Mouse (Mus musculus): ENCODE measurements around the gene Catsperg1.
"Not testable (repeated sequence)": the region's sequence is repeated elsewhere in the genome, so short reads cannot be mapped to it uniquely, and the experiment has no call there.

Gene Catsperg1

DNA sequence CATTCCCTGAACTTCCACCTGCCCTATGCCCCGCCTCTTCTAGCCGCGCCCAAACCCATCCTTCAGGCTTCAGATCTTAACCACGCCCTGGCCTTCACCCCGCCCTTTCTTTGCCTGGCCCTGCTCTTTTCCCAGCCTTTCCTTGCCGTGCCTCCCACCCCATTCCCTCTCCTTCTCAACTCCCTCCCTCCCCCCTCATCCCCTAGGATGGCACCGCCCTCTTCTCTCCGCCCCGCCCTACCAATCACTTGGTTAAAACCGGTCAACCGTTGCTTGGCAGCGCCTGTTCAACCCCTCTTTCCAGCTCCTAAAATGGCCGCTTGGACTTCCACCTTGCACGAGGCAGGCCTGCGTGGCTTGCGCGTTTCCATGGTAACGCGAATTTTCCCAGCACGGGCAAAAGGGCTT, at the start of gene Catsperg1:
Gene Catsperg1 (minus strand): TSS at position 361 of the 408 bp plus-strand sequence.
- no peak for DNase-seq (ENCODE audit: low read depth, low spot score)

DNA sequence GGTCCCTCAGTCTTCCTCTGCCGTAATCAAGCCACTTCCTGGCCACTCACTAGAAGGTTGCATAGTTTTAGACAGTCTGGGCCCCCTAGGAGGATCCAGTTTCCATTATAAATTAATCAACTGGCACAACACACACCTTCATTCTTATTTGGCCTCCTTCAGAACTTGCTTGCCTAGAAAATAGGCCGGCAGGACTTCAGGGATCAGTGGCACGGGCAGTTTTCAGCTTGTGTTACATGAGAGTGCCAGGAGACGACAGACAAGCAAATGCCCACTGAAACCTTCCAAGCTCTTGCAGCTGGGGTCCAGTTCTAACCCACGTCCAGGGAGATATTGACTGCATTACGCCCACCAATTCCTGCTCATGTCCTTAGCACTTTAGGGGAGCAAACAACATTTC, 48.3 kb upstream of the Catsperg1 start:
- DNase-seq (ENCODE audit: low read depth, low spot score), result no peak

DNA sequence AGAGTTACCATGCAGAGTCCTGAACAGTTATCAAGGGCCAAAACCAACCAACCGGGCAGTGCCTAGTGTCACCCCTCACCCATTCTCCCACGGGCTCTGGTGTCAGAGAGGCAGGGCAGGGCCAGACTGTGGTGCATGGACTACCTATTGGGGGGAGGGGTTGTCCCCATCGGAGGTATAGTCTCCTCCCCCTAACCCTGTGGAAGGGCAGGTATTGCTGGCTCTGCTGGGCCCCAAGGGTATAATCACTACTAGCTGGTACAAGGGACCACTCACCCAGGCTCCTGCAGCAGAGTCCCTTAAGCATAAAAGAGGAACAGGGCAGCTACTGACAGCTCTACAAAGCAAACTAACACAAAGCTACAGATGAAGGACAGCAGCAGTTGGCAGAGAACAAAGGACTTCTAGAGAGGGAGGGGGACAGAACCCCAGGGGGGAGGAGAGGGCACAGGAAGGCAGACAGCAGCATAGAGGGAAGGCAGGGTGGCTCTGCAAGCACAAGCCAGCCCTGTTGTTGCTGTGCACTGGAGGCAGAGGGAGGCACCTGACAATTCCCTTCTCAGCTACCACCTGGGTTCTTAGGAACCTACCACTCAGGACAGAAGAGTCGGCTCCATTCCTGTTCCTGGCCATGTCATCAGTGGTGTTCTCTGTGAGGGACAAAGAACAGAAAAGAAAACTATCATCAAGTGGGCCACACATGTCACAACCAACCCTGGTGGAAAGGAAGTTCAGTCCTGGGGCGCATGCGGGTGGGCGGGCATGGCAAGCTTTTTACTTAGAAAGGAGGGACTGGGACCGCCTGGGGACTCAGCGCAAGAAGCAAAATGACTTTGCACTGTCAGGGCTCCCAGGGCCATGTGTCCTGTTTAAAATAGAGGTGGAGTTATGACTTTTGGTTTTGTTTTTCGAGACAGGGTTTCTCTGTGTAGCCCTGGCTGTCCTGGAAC, 46.2 kb upstream of the Catsperg1 start:
- no peak for DNase-seq (ENCODE audit: low read depth, low spot score)

DNA sequence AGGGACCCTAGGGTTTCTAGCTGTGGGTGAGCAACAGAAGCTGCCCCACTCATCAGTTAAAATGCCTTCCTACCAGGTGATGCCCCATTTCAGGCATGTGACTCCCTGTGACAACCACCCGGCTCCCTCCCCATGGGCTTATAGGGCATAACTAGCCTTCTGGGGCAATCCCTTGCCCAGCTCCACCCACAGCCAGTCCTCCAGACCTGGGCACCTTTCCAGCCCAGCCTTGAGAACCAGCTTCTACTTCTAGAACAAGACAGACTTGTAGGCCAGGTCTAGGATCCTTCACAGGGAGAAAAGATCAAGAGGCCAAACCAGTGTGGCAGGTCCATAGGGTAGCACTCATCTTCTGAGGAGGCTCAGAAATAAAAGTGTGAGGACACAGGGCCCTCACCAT, 43.5 kb upstream of the Catsperg1 start:
- DNase-seq (ENCODE audit: low read depth, low spot score), result no peak

DNA sequence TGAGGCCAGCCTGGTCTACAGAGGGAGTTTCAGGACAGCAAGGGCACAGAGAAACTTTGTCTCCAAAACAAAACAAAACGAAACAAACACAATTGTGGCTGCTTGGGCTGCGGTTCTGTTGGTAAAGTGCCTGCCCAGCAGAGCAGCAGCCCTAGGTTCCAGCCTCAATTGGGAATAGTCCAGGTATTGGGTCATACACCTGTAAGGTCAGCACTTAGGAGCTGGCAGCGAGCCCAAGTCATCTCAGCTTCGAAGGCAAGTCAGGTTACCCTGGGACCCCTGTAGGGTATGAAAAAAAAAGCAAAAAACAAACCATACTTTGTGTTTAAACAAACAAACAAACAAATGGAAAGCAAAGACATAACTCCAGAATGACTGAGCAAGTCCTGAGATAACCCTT, 42.0 kb upstream of the Catsperg1 start:
- no peak for DNase-seq (ENCODE audit: low read depth, low spot score)

DNA sequence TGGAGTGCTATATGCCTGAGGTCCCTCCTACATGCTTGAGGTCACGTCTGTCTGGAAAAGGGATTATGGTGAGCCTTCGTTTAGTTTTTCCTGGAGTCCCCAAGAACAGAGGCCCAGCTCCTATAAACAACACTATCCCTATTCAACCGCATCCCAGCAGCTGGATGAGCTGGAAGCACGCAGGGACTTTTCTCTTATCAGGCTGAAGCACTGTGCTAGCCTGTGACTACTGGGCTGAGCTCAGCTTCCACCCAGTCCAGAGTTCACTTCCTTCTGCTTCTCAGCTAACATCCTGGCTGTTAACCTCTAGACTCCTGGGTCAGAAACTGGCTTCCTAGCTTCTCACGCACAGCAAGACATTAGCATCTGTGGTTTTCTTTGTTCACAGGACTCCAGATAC, 40.0 kb upstream of the Catsperg1 start:
- DNase-seq (ENCODE audit: low read depth, low spot score), result no peak

DNA sequence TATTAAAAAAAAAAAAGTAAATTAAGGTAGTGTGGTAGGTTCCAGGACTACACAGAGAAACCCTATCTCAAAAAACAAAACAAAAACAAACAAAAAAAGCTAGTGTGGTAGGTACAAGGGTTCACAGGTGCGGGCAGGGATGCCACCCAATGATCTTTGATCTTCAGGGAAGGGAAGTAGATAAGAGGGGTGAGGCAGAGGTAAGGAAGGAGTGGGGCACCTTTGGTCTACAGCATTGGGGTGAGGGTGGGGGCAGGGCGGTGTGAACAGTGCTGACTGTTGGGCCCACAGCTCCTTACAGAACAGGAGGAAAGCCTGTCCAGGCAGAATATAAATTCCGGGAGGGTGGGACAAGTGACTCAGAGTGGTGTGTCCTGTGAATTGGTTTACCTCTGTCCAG, 37.3 kb upstream of the Catsperg1 start:
- DNase-seq (ENCODE audit: low read depth, low spot score), result no peak

DNA sequence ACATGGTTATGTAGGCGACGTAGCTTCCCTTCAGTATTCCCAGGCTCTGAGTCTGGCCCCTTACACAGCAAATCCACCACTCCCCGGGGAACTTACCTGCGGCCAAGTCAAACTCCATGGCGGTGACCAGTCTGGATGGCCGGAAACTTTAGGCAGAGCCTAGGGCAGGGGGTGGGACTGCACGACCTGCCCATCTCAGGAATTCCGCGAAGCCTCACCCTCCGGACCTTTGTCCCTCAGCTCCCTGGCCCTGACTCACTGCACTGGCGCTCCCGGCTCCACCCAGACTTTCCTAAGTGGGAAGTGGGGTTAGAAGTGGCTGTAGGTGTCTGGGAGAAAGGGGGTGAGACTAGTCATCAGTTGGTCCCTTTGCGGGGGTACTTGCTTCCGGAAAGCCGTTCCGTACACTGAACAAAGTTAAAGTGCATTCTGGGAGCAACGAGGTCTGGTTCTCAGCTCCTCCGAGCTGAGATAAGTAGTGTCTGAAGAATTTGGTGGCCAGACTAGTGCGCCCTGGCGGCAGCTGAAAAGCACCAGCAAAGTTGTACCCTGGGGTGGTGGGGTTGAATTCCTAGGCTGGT, 34.5 kb upstream of the Catsperg1 start, which contains the start of gene 2200002D01Rik:
Gene 2200002D01Rik (minus strand): TSS at position 206 of the 581 bp plus-strand sequence.
- DNase-seq (ENCODE audit: low read depth, low spot score), result no peak

DNA sequence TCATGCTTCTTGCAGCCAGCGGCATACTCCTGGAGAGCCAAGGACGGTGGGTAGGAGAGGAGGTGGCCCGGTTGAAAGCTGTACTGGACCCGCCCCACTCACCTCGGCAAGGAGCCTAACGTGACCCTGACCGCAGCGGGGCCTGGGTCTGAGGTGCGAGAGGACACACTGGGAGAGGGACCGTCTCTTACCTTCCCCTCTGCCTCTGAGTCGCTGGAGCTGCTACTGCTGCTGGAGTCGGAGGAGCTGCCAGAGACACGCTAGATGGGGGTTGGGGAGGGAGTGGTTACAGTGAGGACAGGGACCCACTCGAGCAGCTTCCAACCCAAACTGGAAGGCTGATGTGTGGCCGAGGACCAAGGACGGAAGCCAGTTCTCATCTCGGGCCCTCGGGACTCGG, 33.9 kb upstream of the Catsperg1 start:
- no peak for DNase-seq (ENCODE audit: low read depth, low spot score)

DNA sequence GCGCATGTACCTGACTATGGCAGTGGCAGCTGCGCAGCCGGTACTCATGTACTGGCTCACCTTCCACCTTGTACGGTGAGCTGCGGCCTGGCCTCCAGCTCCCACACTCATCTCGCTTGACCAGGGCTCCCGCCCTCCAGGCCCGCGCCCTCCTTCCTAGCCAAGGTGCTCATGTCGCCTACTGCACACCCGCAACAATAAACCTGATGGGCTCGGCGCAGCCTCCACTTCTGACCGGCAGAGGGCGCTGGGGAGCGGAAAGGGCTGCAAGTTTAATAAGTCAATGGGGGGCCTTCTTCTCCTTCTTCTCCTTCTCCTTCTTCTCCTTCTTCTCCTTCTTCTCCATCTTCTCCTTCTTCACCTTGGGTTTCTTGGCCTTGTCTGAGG, 33.5 kb upstream of the Catsperg1 start:
- peak; percentile 55 for DNase-seq (ENCODE audit: low read depth, low spot score)

DNA sequence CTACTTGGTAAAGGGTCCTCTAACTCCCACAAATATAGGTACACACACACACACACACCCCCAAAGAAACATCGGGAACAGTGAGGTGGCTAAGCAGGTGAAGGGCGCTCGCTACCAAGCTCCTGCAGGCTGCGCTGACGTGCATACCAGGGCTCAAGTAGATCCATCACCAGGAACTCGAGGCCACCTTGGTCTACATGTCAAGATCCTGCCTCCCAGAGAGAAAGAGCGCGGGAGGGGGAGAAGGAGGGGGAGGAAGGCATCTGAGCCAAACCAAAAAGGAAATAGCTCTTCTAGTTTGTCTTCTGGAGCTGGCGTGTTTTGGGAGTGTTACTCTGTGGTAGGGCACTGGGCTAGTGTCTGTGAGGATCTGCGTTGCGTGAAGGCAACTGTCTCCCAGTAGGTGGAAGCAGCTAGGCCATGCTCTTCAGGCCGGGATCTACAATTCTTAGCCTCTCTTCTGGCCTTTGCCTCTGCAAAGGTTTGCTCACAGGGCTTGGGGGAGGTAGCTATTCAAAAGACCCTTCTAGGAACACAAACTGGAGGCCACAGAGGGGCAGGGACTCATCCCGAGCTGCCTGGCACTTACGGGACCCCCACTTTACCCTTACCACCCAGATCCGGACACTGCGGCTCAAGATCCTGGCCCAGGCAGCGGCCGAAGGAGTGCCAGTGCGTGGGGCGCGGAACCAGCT, 32.9 kb upstream of the Catsperg1 start:
- DNase-seq (ENCODE audit: low read depth, low spot score), result no peak

DNA sequence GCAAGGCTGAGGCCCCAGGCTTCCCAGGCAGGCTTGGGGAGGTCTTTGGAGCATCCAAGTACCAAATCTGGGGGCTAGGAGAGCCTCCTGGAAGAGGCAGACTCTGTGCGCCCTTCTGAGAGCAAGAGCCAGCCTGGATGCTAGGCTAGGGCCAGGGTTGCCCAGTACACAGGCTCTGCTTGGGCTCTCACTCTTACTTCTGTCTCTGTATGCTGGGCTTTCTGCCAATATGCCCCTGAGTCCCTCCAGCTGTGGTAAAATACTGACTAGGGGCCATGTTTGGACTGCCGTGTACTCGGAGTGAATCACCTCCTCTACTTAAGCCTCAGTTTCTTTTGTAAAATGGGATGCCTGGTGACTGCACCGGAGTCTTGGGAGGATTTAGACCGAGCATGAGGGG, 32.2 kb upstream of the Catsperg1 start:
- DNase-seq (ENCODE audit: low read depth, low spot score), result no peak

DNA sequence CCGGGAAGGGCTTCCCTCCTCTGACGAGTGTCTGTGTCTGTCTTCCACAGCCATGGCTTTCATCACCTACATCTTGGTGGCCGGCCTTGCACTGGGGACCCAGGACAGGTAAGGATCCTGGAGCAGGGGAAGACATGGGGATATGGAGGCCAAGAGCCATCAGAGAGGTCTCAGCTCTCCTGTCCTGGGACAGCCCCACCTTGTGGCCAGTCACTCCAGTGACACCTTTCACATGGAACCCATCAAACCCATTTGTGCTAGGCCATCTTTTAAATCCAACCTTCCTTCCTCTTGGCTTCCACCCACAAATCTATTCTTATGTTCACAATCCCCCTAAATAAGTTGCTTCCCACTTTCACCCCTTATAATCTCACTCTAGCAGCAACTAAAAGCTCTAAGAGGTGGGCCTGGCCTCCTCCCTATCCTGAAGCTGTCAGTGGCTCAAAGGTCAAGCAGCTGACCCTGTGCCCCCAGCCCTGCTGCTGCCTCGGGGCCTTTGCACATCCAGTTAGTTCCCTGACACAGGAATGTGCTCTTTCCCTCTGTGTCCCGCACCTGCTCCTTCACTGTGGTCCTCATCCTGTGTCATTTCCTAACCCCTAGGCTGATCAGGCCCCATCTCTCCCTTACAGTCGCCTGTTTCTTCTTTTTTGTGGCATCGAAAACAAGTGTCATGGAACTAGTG, 31.0 kb upstream of the Catsperg1 start:
- no peak for DNase-seq (ENCODE audit: low read depth, low spot score)

DNA sequence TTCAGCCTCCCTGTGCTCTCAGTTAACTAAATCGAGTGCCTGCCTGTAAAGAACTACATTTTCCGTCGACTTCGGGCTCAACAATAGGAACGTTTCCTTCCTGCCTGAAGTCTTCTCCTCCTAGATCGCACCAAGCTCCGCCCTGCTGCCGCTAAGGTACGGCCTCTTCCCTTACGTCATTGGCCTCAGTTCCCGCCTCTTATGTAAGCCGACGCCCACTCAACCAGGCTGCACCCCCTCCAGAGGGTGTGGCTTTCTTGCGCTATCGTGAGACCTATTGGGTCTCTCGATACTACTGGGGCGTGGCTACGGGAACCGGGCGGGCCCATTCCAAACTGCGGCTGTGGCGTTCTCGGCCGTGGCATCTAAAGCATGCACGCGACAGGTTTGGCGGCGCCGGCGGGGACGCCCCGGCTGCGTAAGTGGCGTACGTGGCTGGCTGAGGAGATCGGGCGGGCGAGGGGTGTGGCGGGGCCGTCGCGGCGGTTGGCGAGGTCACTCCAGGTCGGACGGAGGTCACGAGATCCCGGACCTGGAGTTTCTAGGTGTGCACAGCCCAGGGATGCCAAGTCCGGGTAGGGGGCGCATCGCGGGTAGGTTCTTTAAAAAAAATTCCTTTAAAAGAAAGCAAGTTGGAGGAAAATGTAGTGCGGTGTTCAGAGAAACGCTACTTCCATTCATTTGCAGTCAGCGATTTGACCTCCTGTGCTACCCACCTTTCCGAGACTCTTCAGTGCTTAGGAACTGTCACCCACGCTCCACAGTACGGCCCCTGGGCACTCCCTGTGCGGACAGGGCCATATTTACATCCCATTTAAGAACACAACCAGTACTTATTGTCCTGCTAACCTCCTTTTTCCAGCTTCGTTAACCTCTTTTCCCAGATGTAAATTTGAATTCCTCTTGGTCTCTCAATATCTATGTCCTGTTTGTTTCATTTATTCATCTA, 24.5 kb upstream of the Catsperg1 start, which contains the start of gene Yif1b:
Gene Yif1b (plus strand): TSS at position 311 of the 949 bp plus-strand sequence.
- DNase-seq (ENCODE audit: low read depth, low spot score), result peak; percentile 98

DNA sequence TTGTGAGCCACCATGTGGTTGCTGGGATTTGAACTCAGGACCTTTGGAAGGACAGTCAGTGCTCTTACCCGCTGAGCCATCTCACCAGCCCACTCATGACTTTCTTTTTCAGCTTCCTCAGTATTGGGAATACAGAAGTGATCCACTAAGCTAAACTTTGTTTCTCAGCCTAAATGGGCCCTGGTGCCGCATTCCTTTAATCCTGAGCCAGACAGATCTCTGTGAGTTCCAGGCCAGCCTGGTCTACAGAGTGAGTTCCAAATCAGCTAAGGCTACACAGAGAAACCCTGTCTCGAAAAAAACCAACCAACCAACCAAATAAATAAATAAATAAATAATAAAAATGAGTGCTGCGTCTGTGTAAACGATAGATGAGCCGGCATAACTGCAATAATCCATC, 23.8 kb upstream of the Catsperg1 start:
- DNase-seq (ENCODE audit: low read depth, low spot score), result not testable (repeated sequence)

DNA sequence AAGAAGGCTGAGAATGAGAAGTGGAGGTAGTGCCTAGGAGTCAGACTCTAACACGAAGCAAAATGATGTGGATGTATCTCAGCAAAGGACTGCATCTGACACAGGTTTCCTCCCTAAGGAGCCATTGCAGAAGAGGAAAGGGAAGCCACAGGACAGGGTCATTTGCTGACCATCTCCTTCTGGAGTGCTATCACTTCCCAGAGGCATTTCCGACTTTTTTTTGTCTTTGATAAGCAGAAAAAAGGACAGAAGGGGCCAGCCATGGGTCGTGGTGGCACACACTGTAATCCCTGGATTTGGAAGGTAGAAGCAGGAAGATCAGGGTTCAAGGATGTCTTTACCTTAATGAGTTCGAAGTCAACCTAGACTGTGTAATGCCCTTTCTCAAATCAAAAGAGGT, 22.8 kb upstream of the Catsperg1 start:
- no peak for DNase-seq (ENCODE audit: low read depth, low spot score)

DNA sequence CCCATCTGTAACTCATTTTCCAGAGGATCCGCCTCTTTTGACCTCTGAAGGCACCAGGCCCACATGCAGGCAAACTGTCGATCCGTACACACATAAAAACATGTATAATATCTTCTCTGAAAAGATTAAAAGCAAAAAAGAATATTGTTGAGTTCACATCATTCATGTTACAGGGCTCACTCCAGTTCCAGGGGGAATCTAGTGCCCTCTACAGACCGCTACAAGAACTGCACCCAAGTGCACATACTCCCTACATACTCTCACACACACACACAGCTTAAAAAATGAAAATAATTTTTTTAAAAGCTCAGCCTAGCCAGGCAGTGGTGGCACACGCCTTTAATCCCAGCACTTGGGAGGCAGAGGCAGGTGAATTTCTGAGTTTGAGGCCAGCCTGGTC, 20.8 kb upstream of the Catsperg1 start:
- DNase-seq (ENCODE audit: low read depth, low spot score), result no peak

DNA sequence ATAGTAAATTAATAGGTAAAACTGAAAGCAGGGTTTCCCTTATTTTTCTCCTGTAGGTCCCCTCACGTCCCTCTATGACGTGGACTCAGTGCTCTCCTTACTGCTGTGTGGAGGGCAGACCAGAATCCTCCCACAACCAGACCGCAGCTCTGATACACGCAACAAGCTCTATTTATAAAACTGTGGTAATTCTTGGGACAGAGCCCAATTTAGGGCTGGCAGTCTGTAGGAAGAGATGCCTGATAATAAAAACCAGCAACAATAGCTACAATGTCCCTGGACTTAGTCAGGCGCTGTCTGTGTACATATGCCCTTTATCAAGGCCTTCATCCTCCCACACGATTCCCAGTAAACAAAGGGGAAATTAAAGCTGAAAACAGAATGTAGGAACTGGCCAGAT, 19.9 kb upstream of the Catsperg1 start:
- DNase-seq (ENCODE audit: low read depth, low spot score), result no peak

DNA sequence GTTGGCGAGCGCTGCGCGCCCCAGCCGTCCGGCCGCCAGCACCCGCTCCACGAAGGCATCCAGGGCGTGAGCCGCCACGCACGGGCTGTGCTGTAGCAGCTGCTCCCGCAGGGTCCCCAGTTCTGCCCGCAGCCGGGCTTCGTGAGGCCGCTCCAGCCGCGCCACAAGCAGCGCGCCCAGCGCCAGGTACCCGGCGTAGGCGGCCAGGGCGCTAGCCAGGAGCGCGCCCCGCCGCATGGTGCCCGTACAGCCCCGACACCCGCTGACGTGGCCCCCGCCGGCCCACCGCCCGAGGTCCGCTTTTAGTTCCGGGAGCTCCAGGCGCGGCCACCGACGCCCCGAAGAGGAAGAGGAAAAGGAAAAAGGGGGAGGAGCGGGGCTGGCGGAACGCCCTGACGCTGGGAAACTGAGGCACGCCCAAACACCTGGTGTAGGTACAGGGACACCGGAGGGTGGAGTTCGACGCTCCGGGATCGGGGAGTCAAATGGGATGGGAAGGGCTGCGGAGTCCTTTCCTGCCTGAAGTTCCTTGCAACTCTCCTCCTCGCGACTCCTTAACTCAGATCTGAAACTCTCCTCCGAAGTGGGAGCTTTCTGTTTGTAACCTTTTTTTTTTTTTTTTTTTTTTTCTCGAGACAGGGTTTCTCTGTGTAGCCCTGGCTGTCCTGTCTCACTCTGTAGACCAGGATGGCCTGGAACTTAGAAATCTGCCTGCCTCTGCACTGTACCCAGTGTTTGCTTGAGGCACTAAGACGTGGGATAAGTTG, 18.6 kb upstream of the Catsperg1 start, which contains the start of gene Kcnk6:
Gene Kcnk6 (minus strand): TSS at position 269 of the 767 bp plus-strand sequence.
- DNase-seq (ENCODE audit: low read depth, low spot score), result no peak

DNA sequence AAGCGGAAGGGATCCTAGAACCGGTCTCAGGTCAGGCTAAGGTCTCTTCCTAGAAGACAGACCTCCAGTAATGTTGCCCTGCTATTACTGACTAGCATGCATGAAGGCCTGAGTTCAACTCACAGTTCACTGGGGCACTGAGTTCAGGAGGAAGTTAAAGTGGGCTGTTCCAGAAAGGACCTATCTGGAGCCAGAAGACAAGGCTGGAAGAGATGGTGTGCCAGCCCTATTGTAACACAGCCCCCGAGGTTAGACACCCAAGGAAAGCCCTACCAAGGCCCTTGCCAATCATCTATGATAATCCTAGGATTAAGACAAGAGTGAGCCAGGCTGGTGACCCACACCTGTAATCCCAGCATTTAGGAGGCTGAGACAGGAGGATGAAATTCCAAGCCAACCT, 17.7 kb upstream of the Catsperg1 start:
- DNase-seq (ENCODE audit: low read depth, low spot score), result no peak

Measured in retina, postnatal 7 days (tissue).